Mouse (Mus musculus) neural tube, embryonic 12.5 days (tissue): ENCODE measurements around the gene Ranbp3. TPM values are rescaled to one million over a fixed set of nuclear protein-coding genes. Genes with fewer than 3 reads are reported as not detected.

Source experiments
- ATAC-seq: fragments of 200-750 bp; cut with Nextera tagmentation; 2 replicates; pipeline ENCODE4 v1.8.0; 2017; ENCODE audit warnings: low read depth, mild to moderate bottlenecking, moderate TSS enrichment, moderate library complexity; ENCODE audit not compliant: low FRiP score
- H3K27ac ChIP-seq: fragments of 300-500 bp; sonication (generic); 2 replicates; pipeline ENCODE4 v1.5.1; 2016
- H3K27me3 ChIP-seq: fragments of 300-500 bp; sonication (generic); replicated peaks from 2 replicates; pipeline ENCODE4 v1.6.1; 2016; ENCODE audit warnings: mild to moderate bottlenecking
- H3K36me3 ChIP-seq: fragments of 300-500 bp; sonication (generic); 2 replicates; pipeline ENCODE4 v1.6.1; 2016; ENCODE audit warnings: mild to moderate bottlenecking
- H3K4me1 ChIP-seq: fragments of 300-500 bp; sonication (generic); 2 replicates; pipeline ENCODE4 v1.6.1; 2016
- H3K4me2 ChIP-seq: fragments of 300-500 bp; sonication (generic); replicated peaks from 2 replicates; pipeline ENCODE4 v1.6.1; 2016; ENCODE audit warnings: mild to moderate bottlenecking
- H3K4me3 ChIP-seq: fragments of 300-500 bp; sonication (generic); 2 replicates; pipeline ENCODE4 v1.5.1; 2016
- H3K9ac ChIP-seq: fragments of 300-500 bp; sonication (generic); 2 replicates; pipeline ENCODE4 v1.6.1; 2016; ENCODE audit warnings: mild to moderate bottlenecking
- H3K9me3 ChIP-seq: fragments of 300-500 bp; sonication (generic); 2 replicates; pipeline ENCODE4 v1.6.1; 2016; ENCODE audit warnings: mild to moderate bottlenecking
- WGBS: fragments of 180-500 bp; shearing (Covaris S2); methylation state at CpG from one replicate; pipeline ENCODE4 v1.1.7; 2016; 5-methylcytosine and 5-hydroxymethylcytosine counted together
- polyA plus RNA-seq: library from polyadenylated mRNA; unstranded; fragments of >200 nt; fragmentation: Nextera tagmentation; extraction: Ambion mirVana; gene quantifications from 2 replicates; pipeline ENCODE4 v1.2.1, GENCODE M21; 2016

Ranbp3 gene
- polyA plus RNA-seq, 1 experiment from 2014 or later, result 105 TPM

- H3K9me3 ChIP-seq, result no peaks in the 10 kb centered on the region
- no peak overlapping the region for H3K9ac ChIP-seq
- WGBS, result 87% methylated on average over 10 of the region's 10 CpGs
- H3K4me1 ChIP-seq, result no peaks in the 10 kb centered on the region
- H3K27me3 ChIP-seq, result peaks cover 1% of the 10 kb centered on the region; the same call in 1 of the 2 replicates
- ATAC-seq, result no peak
- no peak overlapping the region for H3K4me2 ChIP-seq
- H3K27ac ChIP-seq, result no peak overlapping the region
- no peak overlapping the region for H3K4me3 ChIP-seq
- H3K36me3 ChIP-seq, result no peaks in the 10 kb centered on the region
These were observed 65.1 kb downstream of the Ranbp3 start for GRCm38 (mm10) chr17:56738221-56738620.

- 83% methylated on average over 17 of the region's 17 CpGs for WGBS
- Histone ChIP-seq H3K9ac (no peak overlapping the region), H3K9me3 (no peaks in the 10 kb centered on the region), H3K36me3 (no peaks in the 10 kb centered on the region), H3K4me3 (no peak overlapping the region), H3K4me1 (no peaks in the 10 kb centered on the region), H3K27me3 (no peaks in the 10 kb centered on the region), H3K27ac (no peak overlapping the region), H3K4me2 (no peak overlapping the region)
- ATAC-seq, result no peak
These were observed 67.2 kb downstream of the Ranbp3 start for GRCm38 (mm10) chr17:56740118-56740787.

- Histone ChIP-seq H3K4me3 (no peak overlapping the region), H3K9ac (no peak overlapping the region), H3K36me3 (no peaks in the 10 kb centered on the region), H3K27ac (no peak overlapping the region), H3K27me3 (no peaks in the 10 kb centered on the region), H3K9me3 (no peaks in the 10 kb centered on the region), H3K4me2 (no peak overlapping the region), H3K4me1 (no peaks in the 10 kb centered on the region)
- 81% methylated on average over 17 of the region's 17 CpGs for WGBS
- ATAC-seq, result no peak
These were observed 67.7 kb downstream of the Ranbp3 start for GRCm38 (mm10) chr17:56740788-56741160.

- Histone ChIP-seq H3K36me3 (no peaks in the 10 kb centered on the region), H3K27me3 (no peaks in the 10 kb centered on the region), H3K4me3 (no peak overlapping the region), H3K4me1 (no peaks in the 10 kb centered on the region), H3K27ac (no peak overlapping the region), H3K4me2 (no peak overlapping the region), H3K9ac (no peak overlapping the region), H3K9me3 (no peaks in the 10 kb centered on the region)
- 70% methylated on average over 5 of the region's 5 CpGs for WGBS
- ATAC-seq, result no peak
These were observed 71.1 kb downstream of the Ranbp3 start for GRCm38 (mm10) chr17:56744173-56744572.

GRCm38 (mm10) chr17:56751404-56752072 is 78.4 kb downstream of the Ranbp3 start:
- Histone ChIP-seq H3K9me3 (no peaks in the 10 kb centered on the region), H3K27me3 (peaks cover 69% of the 10 kb centered on the region), H3K4me1 (no peaks in the 10 kb centered on the region), H3K4me3 (peak overlapping the region; percentile 27), H3K4me2 (peak overlapping the region; percentile 54), H3K9ac (0 out of 2 replicates have a peak overlapping the region, but pooled peaks have one; percentile 21), H3K27ac (no peak overlapping the region), H3K36me3 (no peaks in the 10 kb centered on the region)
- WGBS, result 21% methylated on average over 70 of the region's 71 CpGs
- ATAC-seq, result peak; percentile 65

GRCm38 (mm10) chr17:56753452-56753851 is 80.4 kb downstream of the Ranbp3 start:
- H3K36me3 ChIP-seq, result no peaks in the 10 kb centered on the region

GRCm38 (mm10) chr17:56754271-56755185 is 81.4 kb downstream of the Ranbp3 start:
- no peak overlapping the region for H3K4me3 ChIP-seq
- peaks cover 94% of the 10 kb centered on the region for H3K27me3 ChIP-seq
- no peaks in the 10 kb centered on the region for H3K9me3 ChIP-seq
- 15% methylated on average over 36 of the region's 36 CpGs for WGBS
- H3K4me1 ChIP-seq, result peaks cover 18% of the 10 kb centered on the region
- no peak overlapping the region for H3K4me2 ChIP-seq
- no peak overlapping the region for H3K27ac ChIP-seq
- no peak for ATAC-seq
- H3K36me3 ChIP-seq, result no peaks in the 10 kb centered on the region
- H3K9ac ChIP-seq, result no peak overlapping the region

More at GRCm38 (mm10) chr17:56753452-56753851, 80.4 kb downstream of the Ranbp3 start:
- Histone ChIP-seq H3K4me2 (no peak overlapping the region), H3K4me3 (no peak overlapping the region), H3K9ac (no peak overlapping the region), H3K4me1 (peaks cover 13% of the 10 kb centered on the region), H3K9me3 (no peaks in the 10 kb centered on the region), H3K27me3 (peaks cover 86% of the 10 kb centered on the region), H3K27ac (no peak overlapping the region)
- 30% methylated on average over 15 of the region's 15 CpGs for WGBS
- no peak for ATAC-seq

- 0 out of 2 replicates have a peak, but pooled peaks have one; percentile 1 for ATAC-seq
- Histone ChIP-seq H3K27ac (no peak overlapping the region), H3K9me3 (no peaks in the 10 kb centered on the region), H3K4me3 (peak overlapping the region; percentile 40), H3K9ac (peak overlapping the region; percentile 52), H3K27me3 (peaks cover 83% of the 10 kb centered on the region), H3K4me2 (peak overlapping the region; percentile 89), H3K36me3 (no peaks in the 10 kb centered on the region), H3K4me1 (peaks cover 23% of the 10 kb centered on the region)
- 2% methylated on average over 51 of the region's 51 CpGs for WGBS
These were observed 83.8 kb downstream of the Ranbp3 start for GRCm38 (mm10) chr17:56756703-56757399.

GRCm38 (mm10) chr17:56757416-56758123 is 84.5 kb downstream of the Ranbp3 start, which contains the start of gene Nrtn:
Gene Nrtn (minus strand): TSS chr17:56757530.
- Histone ChIP-seq H3K4me3 (peak within 1 kb of the TSS; percentile 40), H3K4me1 (peaks cover 27% of the 10 kb centered on the region), H3K27me3 (peaks cover 76% of the 10 kb centered on the region), H3K9me3 (no peaks in the 10 kb centered on the region), H3K9ac (peak within 1 kb of the TSS; percentile 52), H3K4me2 (peak within 1 kb of the TSS; percentile 89), H3K27ac (no peak within 1 kb of the TSS), H3K36me3 (no peaks in the 10 kb centered on the region)
- ATAC-seq, result peak; percentile 30; the same call in 1 of the 2 replicates
- under 1% methylated on average over 48 of the region's 48 CpGs for WGBS

- Histone ChIP-seq H3K4me2 (peak overlapping the region; percentile 89), H3K4me1 (peaks cover 33% of the 10 kb centered on the region), H3K27ac (no peak overlapping the region), H3K27me3 (peaks cover 71% of the 10 kb centered on the region), H3K9ac (no peak overlapping the region), H3K9me3 (no peaks in the 10 kb centered on the region), H3K4me3 (no peak overlapping the region), H3K36me3 (no peaks in the 10 kb centered on the region)
- 6% methylated on average over 12 of the region's 12 CpGs for WGBS
- no peak for ATAC-seq
These were observed 85.0 kb downstream of the Ranbp3 start for GRCm38 (mm10) chr17:56758132-56758531.

- whole genome bisulfite sequencing, result 34% methylated on average over 7 of the region's 7 CpGs
- no peak overlapping the region for H3K27ac ChIP-seq
- H3K36me3 ChIP-seq, result no peaks in the 10 kb centered on the region
- H3K9ac ChIP-seq, result no peak overlapping the region
- no peaks in the 10 kb centered on the region for H3K9me3 ChIP-seq
- peaks cover 33% of the 10 kb centered on the region for H3K4me1 ChIP-seq
- H3K4me3 ChIP-seq, result no peak overlapping the region
- ATAC-seq, result no peak
- H3K27me3 ChIP-seq, result peaks cover 59% of the 10 kb centered on the region
- no peak overlapping the region for H3K4me2 ChIP-seq
These were observed 86.2 kb downstream of the Ranbp3 start for GRCm38 (mm10) chr17:56759261-56759660.
